ENCODE assay signal across 12 mouse cellular contexts in genomic region chr6:115855733-115856360, GRCm38 (mm10). TPM values are rescaled to one million over a fixed set of nuclear protein-coding genes. Genes with fewer than 3 reads are reported as not detected.
DNase-seq lines count a peak whose midpoint lies in the region; ATAC-seq and TF ChIP-seq lines count a peak whose summit lies in the region.
"Had no signal": no experiment of that assay in that cellular context is flagged by ENCODE, and none has a peak within 500 bp of the region (broad histone marks: within the 10 kb centered on the region; RNA-seq: fewer than 3 reads in every experiment).

No protein-coding gene starts in this region.

- no peaks in the 10 kb centered on the region for H3K36me3 ChIP-seq in kidney, postnatal 0 days (ENCODE audit: insufficient read depth, low read length)
- no peaks in the 10 kb centered on the region for H3K36me3 ChIP-seq in lung, postnatal 0 days (ENCODE audit: insufficient read depth, low read length)
- no peaks in the 10 kb centered on the region for H3K36me3 ChIP-seq in stomach, embryonic 16.5 days (ENCODE audit: control insufficient read depth, insufficient read depth, low read length)
- H3K36me3 ChIP-seq: forebrain, embryonic 15.5 days had no signal

- H3K27ac ChIP-seq in gastrocnemius, adult 2 months: peak overlapping the region; percentile 53
- H3K27ac ChIP-seq in kidney, postnatal 0 days: 0 out of 2 replicates have a peak overlapping the region, but pooled peaks have one; percentile 2
- H3K27ac ChIP-seq in lung, postnatal 0 days (ENCODE audit: low read length): peak overlapping the region; percentile 32; the same call in 1 of the 2 replicates
- peak overlapping the region; percentile 81 for H3K27ac ChIP-seq in stomach, embryonic 16.5 days (ENCODE audit: low read length)
- H3K27ac ChIP-seq: forebrain, embryonic 15.5 days; midbrain, embryonic 10.5 days had no signal

- ATAC-seq in kidney, postnatal 0 days (replicated peaks; ENCODE audit: low FRiP score, low read depth): no peak
- ATAC-seq in lung, postnatal 0 days: no peak
- ATAC-seq in stomach, embryonic 16.5 days (ENCODE audit: insufficient read depth, low FRiP score): no peak
- no peak for ATAC-seq in megakaryocyte, adult 5-6 weeks (ENCODE audit: poor library complexity, severe bottlenecking)
- ATAC-seq: forebrain, embryonic 15.5 days had no signal

- H3K9me3 ChIP-seq in kidney, postnatal 0 days (replicated peaks; ENCODE audit: low read length): no peaks in the 10 kb centered on the region
- no peaks in the 10 kb centered on the region for H3K9me3 ChIP-seq in lung, postnatal 0 days (ENCODE audit: low read length)
- no peaks in the 10 kb centered on the region for H3K9me3 ChIP-seq in stomach, embryonic 16.5 days (replicated peaks; ENCODE audit: control insufficient read depth, low read length)
- H3K9me3 ChIP-seq: forebrain, embryonic 15.5 days; midbrain, embryonic 10.5 days had no signal

- no peak for TF ChIP-seq EP300 in lung, postnatal 0 days (IDR thresholded peaks at IDR 0.05)

- DNase-seq in gastrocnemius, adult 2 months: no peak
- DNase-seq in gastrocnemius, postnatal 10 days: no peak
- no peak for DNase-seq in kidney, postnatal 0 days (ENCODE audit: low spot score)
- DNase-seq in kidney, adult 11 months: no peak
- no peak for DNase-seq in lung, postnatal 0 days (ENCODE audit: low spot score)
- no peak for DNase-seq in lung, adult 18-20 months
- DNase-seq: liver had no signal

- H3K27me3 ChIP-seq in kidney, postnatal 0 days (ENCODE audit: insufficient read depth, low read length): no peaks in the 10 kb centered on the region
- no peaks in the 10 kb centered on the region for H3K27me3 ChIP-seq in lung, postnatal 0 days (replicated peaks; ENCODE audit: insufficient read depth, low read length)
- H3K27me3 ChIP-seq in stomach, embryonic 16.5 days (ENCODE audit: control insufficient read depth, insufficient read depth, low read length): no peaks in the 10 kb centered on the region
- H3K27me3 ChIP-seq: forebrain, embryonic 15.5 days had no signal

- no peak overlapping the region for H3K9ac ChIP-seq in kidney, postnatal 0 days (ENCODE audit: low read depth, low read length)
- H3K9ac ChIP-seq in lung, postnatal 0 days (replicated peaks; ENCODE audit: low read depth): no peak overlapping the region
- no peak overlapping the region for H3K9ac ChIP-seq in stomach, embryonic 16.5 days (ENCODE audit: low read length)
- H3K9ac ChIP-seq: forebrain, embryonic 15.5 days had no signal

- no peak for TF ChIP-seq CTCF in gastrocnemius, adult 2 months (IDR thresholded peaks at IDR 0.05)
- TF ChIP-seq CTCF in kidney, postnatal 0 days (IDR thresholded peaks at IDR 0.05; ENCODE audit: low read depth): no peak
- no peak for TF ChIP-seq CTCF in lung, postnatal 0 days (IDR thresholded peaks at IDR 0.05)

- H3K4me1 ChIP-seq in kidney, postnatal 0 days (replicated peaks; ENCODE audit: insufficient read depth, low read length): peaks cover 11% of the 10 kb centered on the region; the same call in 1 of the 2 replicates
- no peaks in the 10 kb centered on the region; the same call in 1 of the 2 replicates for H3K4me1 ChIP-seq in lung, postnatal 0 days (ENCODE audit: insufficient read depth, low read depth, low read length)
- peaks cover 30% of the 10 kb centered on the region for H3K4me1 ChIP-seq in stomach, embryonic 16.5 days (ENCODE audit: control insufficient read depth, insufficient read depth, low read length)

- no peak overlapping the region for H3K4me2 ChIP-seq in kidney, postnatal 0 days (ENCODE audit: low read length)
- H3K4me2 ChIP-seq in lung, postnatal 0 days (replicated peaks; ENCODE audit: low read depth, low read length): no peak overlapping the region
- no peak overlapping the region for H3K4me2 ChIP-seq in stomach, embryonic 16.5 days (ENCODE audit: low read depth, low read length)
- H3K4me2 ChIP-seq: forebrain, embryonic 15.5 days had no signal

- H3K4me3 ChIP-seq in gastrocnemius, adult 2 months: no peak overlapping the region
- no peak overlapping the region for H3K4me3 ChIP-seq in kidney, postnatal 0 days (replicated peaks; ENCODE audit: low read depth, low read length)
- no peak overlapping the region for H3K4me3 ChIP-seq in lung, postnatal 0 days (ENCODE audit: low read depth, low read length)
- H3K4me3 ChIP-seq in stomach, embryonic 16.5 days (replicated peaks; ENCODE audit: low read length): no peak overlapping the region
- H3K4me3 ChIP-seq: forebrain, embryonic 15.5 days; midbrain, embryonic 10.5 days had no signal

- intact Hi-C loops in gastrocnemius, adult 2 months (cut with DNase I): no loop called here

- 70% methylated on average over 3 of the region's 3 CpGs for WGBS in kidney, postnatal 0 days
- 53% methylated on average over 3 of the region's 3 CpGs for WGBS in lung, postnatal 0 days
- 70% methylated on average over 3 of the region's 3 CpGs for WGBS in stomach, embryonic 16.5 days

RNA-seq across cellular contexts. Expression of gene Ift122, which starts 2.6 kb away (rescaled TPM):
- total RNA-seq in gastrocnemius, adult 2 months (2021): 1 to 10 TPM; 4.9 to 5.1 TPM
- total RNA-seq in gastrocnemius, postnatal 10 days (2021): 10 to 100 TPM; 19.3 to 21.9 TPM
- 14.9 and 20.6 TPM in 2 replicates for polyA plus RNA-seq in kidney, postnatal 0 days (2015; fragmentation: Nextera tagmentation; extraction: Ambion mirVana)
- polyA plus RNA-seq in lung, postnatal 0 days (2015; fragmentation: Nextera tagmentation; extraction: Ambion mirVana): 8.3 and 10.4 TPM in 2 replicates
- polyA plus RNA-seq in stomach, embryonic 16.5 days (2015; fragmentation: Nextera tagmentation; extraction: Ambion mirVana): 21.0 and 21.1 TPM in 2 replicates
- 1.1 and 3.3 TPM in 2 replicates for total RNA-seq in megakaryocyte, adult 5-6 weeks (2015)
- total RNA-seq in megakaryocyte, adult 5-6 weeks (2017): 2.8 and 4.8 TPM in 2 replicates

RNA-seq across cellular contexts. Expression of gene Mbd4, which starts 2.7 kb away (rescaled TPM):
- under 1 TPM; 0.75 to 0.77 TPM for total RNA-seq in gastrocnemius, adult 2 months (2021)
- 1 to 10 TPM; 2.3 to 3.7 TPM for total RNA-seq in gastrocnemius, postnatal 10 days (2021)
- 10.9 TPM in 2 replicates for polyA plus RNA-seq in kidney, postnatal 0 days (2015; fragmentation: Nextera tagmentation; extraction: Ambion mirVana)
- polyA plus RNA-seq in lung, postnatal 0 days (2015; fragmentation: Nextera tagmentation; extraction: Ambion mirVana): 4.5 and 6.7 TPM in 2 replicates
- polyA plus RNA-seq in stomach, embryonic 16.5 days (2015; fragmentation: Nextera tagmentation; extraction: Ambion mirVana): 14.9 and 15.0 TPM in 2 replicates
- total RNA-seq in megakaryocyte, adult 5-6 weeks (2015): 9.1 and 10.9 TPM in 2 replicates
- total RNA-seq in megakaryocyte, adult 5-6 weeks (2017): 19.9 and 21.3 TPM in 2 replicates

RNA-seq across cellular contexts. Expression of gene Efcab12, which starts 17.6 kb away (rescaled TPM):
- not detected for total RNA-seq in gastrocnemius, adult 2 months (2021)
- total RNA-seq in gastrocnemius, postnatal 10 days (2021): under 1 TPM; 0.12 to 0.14 TPM
- 2.5 and 3.0 TPM in 2 replicates for polyA plus RNA-seq in kidney, postnatal 0 days (2015; fragmentation: Nextera tagmentation; extraction: Ambion mirVana)
- 1.5 and 2.0 TPM in 2 replicates for polyA plus RNA-seq in lung, postnatal 0 days (2015; fragmentation: Nextera tagmentation; extraction: Ambion mirVana)
- polyA plus RNA-seq in stomach, embryonic 16.5 days (2015; fragmentation: Nextera tagmentation; extraction: Ambion mirVana): 0.60 and 0.65 TPM in 2 replicates
- 0.09 TPM in 1 of 2 replicates, not detected in the other for total RNA-seq in megakaryocyte, adult 5-6 weeks (2015)
- total RNA-seq in megakaryocyte, adult 5-6 weeks (2017): not detected in 2 replicates
- polyA plus RNA-seq: C2C12 had no signal

RNA-seq across cellular contexts. Expression of gene Rpl32, which starts 47.3 kb away (rescaled TPM):
- 100 to 1,000 TPM; 562 to 624 TPM for total RNA-seq in gastrocnemius, adult 2 months (2021)
- 1,000 to 10,000 TPM; 1,136 to 1,161 TPM for total RNA-seq in gastrocnemius, postnatal 10 days (2021)
- polyA plus RNA-seq in kidney, postnatal 0 days (2015; fragmentation: Nextera tagmentation; extraction: Ambion mirVana): 2,857 and 3,220 TPM in 2 replicates
- 1,730 and 1,790 TPM in 2 replicates for polyA plus RNA-seq in lung, postnatal 0 days (2015; fragmentation: Nextera tagmentation; extraction: Ambion mirVana)
- 1,851 and 2,115 TPM in 2 replicates for polyA plus RNA-seq in stomach, embryonic 16.5 days (2015; fragmentation: Nextera tagmentation; extraction: Ambion mirVana)
- total RNA-seq in megakaryocyte, adult 5-6 weeks (2015): 2,908 and 2,972 TPM in 2 replicates
- total RNA-seq in megakaryocyte, adult 5-6 weeks (2017): 3,179 and 3,683 TPM in 2 replicates

Comparison
In these comparisons a context has a peak if more than half of its experiments do, and no peak if none do; other contexts are left out.
1. H3K27ac ChIP-seq: peak in every context shown above with its lines; median percentile 81 in stomach, embryonic 16.5 days; 53 in gastrocnemius, adult 2 months; 32 in lung, postnatal 0 days; 2 in kidney, postnatal 0 days.